Mouse (Mus musculus) thymus, adult 2 months (tissue): ENCODE data around the gene Gm20388.

ENCODE experiments used
- CTCF ChIP-seq: fragments of 200-500 bp; IDR thresholded peaks from 2 replicates; pipeline ENCODE4 v1.5.1; 2012; ENCODE audit warnings: mild to moderate bottlenecking, control low read depth, low read length, moderate library complexity, borderline replicate concordance; ENCODE audit not compliant: control insufficient read depth, poor library complexity, insufficient read depth; ENCODE audit errors: extremely low read depth
- POLR2A ChIP-seq: fragments of 200-500 bp; IDR thresholded peaks from 2 replicates; pipeline ENCODE4 v1.6.1; 2012; ENCODE audit warnings: mild to moderate bottlenecking, low read length, control low read depth, moderate library complexity; ENCODE audit not compliant: control insufficient read depth, poor library complexity, insufficient read depth; ENCODE audit errors: extremely low read depth

DNA sequence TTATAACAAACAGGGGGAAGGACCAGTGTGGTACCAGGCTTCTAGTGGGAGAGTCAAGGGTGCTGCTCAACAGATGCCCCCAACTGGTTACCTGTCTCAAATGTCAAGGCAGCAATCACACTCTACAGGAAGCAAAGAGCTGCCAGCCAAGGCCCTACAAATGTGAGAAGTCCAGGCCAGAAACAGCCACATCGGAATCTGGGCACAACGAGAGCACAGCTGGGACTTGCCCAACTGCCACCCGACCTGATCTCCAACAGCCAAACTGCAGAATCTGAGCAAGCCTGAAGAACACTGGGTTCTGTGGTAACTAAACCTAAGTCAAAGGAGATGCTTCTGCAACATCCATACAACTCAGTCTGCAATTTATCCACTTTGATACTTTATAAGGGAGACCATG is 4015.0 kb downstream of the Gm20388 start:
- TF ChIP-seq POLR2A (no peak), CTCF (no peak)
